Mouse (Mus musculus): ENCODE data around the gene Plxna2.

The Plxna2 gene

GRCm38 (mm10) chr1:194774754-194775153 is 156.7 kb downstream of the Plxna2 start:
- DNase-seq: no peak

DNA sequence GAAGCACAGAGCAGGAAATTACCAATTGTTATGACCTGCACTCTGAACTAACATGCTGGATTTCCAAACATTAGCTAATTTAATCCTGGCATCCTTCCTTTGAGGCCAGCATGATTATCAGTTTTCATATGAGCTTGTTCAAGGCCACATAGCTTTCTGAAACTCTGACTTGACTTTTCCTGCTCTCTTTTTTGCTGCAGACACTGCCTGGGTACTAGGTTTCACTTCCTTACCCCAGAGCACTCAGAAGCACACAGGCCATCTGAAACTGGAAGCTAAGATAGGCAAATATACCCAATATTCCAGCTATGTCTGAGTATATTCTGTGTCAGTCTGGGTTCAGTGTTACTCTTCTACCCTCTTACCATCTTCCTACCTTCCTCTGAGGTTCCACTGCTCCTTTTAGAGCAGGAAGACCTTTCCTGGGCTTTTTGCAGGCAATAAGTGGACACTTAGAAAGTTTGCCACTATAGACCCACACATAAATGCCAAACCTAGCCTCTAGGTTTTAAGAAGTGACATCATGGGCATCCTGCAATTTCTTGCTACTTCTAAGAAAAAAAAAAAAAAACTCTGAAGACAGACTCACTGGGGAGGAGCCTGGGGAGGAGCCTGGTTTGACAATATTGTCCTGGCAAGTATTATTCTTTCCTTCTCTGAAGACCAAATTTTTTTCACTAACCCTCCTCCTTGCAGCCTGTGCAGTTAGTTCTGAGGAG is 157.8 kb downstream of the Plxna2 start:
- no peak for DNase-seq

- DNase-seq: no peak
Measured at GRCm38 (mm10) chr1:194776510-194777244, 158.7 kb downstream of the Plxna2 start.

DNA sequence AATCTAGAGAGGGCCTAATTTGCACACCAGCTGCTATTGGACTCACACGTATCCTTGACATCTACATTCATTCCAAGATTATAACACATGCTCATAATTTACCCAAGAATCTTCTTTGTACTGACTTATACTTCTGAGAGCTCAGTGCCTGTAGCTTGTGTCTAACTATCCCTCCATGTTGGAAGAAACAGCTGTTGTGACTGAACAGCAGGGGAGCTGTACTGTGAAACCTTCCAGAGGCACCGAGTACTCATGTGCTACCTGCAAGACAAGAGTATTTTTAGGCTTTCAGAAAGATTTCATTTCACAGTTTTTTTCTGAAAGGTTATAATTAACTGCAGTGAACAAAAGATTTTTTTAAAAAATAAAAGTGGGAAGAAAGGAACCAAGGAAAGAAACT is 159.6 kb downstream of the Plxna2 start:
- DNase-seq: no peak

DNA sequence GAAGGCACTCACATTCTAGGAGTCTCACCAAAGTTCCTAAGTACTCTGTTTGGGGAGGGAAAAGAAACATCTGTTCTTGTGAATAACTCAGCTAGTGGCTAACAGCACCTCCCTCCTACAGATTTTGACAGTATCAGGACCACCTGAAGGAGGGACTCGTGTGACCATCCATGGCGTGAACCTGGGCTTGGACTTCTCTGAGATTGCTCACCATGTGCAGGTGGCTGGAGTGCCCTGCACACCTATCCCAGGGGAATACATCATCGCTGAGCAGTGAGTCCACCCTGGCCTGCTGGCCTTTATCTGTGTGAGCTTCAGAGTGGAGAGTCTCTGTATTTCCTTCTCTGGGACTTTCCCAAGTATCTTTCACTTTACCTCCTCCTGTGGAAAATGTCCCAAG is 162.4 kb downstream of the Plxna2 start:
- DNase-seq: no peak

DNA sequence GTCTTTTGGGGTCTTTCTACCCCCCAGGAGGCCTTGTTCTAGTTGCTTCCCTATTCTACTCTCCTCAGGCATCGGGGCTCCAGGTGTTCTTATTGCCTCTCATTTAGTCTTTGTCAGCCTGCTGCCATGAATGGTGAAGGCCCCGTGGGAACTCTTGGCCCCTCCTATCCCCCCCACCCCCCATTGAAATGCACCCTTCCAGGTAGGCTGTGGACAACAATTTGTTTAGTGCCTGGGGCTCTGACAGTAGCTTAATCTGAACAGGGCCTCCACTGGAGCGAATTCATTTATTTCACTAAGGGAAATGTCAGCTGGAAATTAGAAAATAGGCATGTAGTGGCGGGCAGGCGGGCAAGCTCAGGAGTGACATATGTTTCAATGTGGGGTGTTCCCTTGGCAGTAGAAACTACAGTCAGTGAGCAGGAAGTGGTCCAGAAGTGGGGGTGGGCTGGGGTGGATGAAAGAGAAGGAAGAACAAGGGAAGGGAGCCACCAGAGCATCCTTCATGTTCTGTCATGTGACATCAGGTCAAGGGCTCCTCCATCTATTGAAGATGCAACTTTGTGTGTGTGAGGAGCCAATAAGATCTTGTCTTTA is 162.9 kb downstream of the Plxna2 start:
- DNase-seq: no peak

DNA sequence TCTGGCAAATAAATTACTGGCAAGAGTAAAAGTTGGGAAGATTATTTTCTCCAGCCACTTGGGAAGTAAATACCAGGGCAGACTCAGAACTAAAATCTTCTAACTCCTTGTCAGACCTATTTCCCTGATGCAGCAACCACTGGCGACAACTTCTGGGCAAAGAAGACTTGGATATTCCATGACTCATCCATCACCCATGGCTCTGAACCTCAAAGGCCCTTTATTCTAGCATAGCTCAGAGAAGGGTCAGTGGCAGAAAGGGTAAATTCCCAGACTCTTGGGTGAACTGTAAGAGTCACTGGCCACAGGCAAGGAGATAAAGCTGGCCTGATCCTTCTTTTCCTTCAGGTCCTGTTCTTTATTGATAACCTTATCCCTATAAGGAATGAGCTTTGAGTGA is 163.5 kb downstream of the Plxna2 start:
- DNase-seq: no peak

DNA sequence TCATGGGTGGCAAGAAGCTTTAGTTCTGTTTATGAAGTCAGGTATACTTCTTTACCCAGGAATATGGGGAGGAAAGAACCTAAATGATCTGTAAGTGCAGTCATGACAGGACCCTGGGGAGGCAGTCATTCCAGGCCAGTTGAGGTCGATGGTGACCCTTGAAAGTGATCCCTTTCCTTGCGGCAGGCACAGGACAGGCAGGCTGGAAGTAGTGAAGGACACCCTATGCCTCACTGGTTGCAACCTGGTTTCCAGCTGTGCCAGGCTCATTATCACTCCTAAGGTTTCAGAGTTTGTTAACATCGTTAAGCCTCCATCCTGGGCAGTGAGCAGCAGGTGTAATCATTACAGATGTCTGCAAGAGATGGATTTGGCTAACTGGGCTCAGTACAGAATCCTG is 164.3 kb downstream of the Plxna2 start:
- no peak for DNase-seq

- DNase-seq: no peak
Measured at GRCm38 (mm10) chr1:194787626-194788025, 169.6 kb downstream of the Plxna2 start.

DNA sequence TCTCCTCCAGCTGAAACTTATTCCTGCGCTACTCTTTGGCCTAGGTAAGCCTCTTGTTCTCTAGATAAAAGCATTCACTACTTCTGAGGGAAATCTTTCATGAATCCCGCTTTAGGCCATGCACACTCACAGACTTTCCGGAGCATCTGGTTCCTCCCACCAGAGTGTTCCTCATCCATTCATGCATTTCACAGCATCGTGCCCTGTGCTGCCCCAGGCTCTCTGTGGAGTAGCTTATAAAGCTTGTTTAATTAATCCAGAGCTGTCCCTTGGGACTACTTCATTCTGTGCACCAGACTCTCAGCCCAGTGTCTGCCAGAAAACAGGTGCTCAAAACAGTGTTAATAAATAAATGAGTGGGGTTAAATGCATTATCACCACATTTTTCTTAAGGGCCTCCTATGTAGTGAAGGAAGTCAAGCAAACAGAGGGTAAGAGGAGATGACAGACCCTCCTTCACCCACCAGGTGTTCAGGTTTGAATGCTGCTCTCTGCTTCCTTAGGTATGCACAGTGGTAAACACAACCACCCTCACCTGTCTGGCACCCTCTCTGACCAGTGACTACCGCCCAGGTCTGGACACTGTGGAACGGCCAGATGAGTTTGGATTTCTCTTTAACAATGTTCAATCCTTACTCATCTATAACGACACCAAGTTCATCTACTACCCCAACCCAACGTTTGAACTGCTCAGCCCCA is 175.4 kb downstream of the Plxna2 start:
- DNase-seq: no peak

- DNase-seq: no peak
Measured at GRCm38 (mm10) chr1:194795316-194795715, 177.3 kb downstream of the Plxna2 start.

- no peak for DNase-seq
Measured at GRCm38 (mm10) chr1:194797843-194798242, 179.8 kb downstream of the Plxna2 start.

DNA sequence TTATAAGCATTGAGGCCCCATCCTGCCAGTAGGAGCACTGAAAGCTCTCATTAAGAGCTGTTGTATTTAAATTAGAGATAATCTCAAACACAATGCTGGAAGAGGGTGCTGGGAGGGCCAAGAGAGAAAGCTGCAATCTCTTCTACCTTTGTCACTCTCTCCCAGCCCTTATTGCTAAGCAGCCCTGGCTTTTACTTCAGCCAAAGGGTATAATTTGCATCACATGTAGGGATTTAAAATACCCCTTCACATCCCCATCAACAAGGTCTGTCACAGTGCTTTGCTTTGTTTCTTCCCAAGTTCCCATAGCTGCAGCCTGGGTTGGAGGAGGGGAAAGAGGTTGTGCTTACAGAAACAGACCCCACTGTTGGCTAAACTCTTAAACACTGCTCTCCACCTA is 180.5 kb downstream of the Plxna2 start:
- no peak for DNase-seq

DNA sequence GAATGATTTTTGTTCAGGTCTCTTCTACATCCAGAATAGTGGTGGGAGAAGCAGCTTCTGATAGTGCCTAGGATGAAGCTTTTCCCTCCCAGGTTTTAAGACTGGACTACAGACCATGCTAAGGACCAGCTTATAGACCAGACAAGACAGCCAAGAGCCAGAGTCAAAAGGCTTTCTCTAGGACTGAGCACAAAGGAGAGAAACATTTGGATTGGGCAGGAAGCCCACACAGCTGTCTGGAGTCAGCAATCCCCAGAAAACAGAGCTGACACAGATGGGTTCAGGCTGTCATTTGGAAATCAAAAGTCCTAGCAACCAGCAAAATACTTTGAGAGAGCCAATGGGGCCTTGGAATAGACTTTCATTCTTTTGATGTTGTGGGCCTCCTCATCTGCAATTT is 190.2 kb downstream of the Plxna2 start:
- DNase-seq: no peak

- DNase-seq: no peak
Measured at GRCm38 (mm10) chr1:194808681-194809080, 190.7 kb downstream of the Plxna2 start.

DNA sequence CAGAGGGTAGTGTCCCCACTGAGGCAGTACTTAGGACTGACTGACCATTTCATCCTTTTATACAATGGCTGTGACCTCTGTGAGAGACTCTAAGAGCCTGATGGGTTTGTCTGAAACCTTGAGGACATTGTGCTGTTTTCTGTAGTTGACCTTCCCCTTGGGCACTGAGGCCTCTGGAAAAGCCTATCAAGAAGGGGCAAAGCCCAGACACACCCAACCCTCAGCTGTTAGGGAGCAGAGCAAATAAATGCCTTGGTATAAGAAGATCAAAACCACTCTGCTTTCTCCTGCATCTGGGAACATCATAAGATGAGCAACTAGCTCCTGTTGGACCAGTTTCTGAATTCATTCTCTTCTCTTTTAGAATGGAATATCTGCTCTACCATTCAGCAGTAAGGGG is 191.6 kb downstream of the Plxna2 start:
- DNase-seq: no peak

GRCm38 (mm10) chr1:194814187-194814586 is 196.2 kb downstream of the Plxna2 start:
- no peak for DNase-seq

- DNase-seq: no peak
Measured at GRCm38 (mm10) chr1:194815547-194815946, 197.5 kb downstream of the Plxna2 start.

GRCm38 (mm10) chr1:194816913-194817312 is 198.9 kb downstream of the Plxna2 start:
- peak; percentile 22 to 23 for DNase-seq

DNA sequence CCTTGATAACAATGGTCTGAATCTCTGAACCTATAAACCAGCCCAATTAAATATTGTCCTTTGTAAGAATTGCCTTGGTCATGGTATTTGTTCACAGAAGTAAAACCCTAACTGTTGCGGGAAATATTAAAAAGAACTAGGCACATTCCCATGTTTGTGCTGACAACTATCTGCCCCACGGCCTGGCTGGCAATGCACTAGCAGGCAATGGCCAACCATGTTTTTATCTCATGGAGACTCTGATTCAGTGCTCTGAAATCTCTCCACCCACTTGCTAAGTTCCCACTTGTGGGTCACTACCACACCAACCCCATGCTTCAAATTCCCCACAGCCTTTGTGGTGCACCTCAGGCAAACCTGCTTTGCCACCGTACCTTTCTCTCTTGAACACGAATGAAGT is 202.9 kb downstream of the Plxna2 start:
- no peak for DNase-seq

DNA sequence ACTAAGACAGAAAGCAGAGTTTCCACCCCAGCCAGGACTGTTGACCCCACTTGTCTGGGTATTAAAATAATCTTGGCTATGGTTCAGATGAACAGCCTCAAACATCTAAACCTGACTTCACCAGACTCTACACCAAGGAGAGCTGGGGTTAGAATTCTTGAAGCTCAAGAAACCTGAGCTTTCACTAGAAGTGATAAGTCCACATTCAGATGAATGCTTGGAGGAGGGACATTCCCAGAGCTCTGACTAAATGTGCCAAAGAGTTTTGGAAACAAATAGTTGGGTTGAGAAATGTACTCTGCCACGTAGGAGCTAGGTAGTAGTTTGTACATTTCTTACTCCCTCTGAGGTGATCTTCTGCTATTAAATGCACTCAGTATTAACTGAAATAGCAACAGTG is 203.7 kb downstream of the Plxna2 start:
- DNase-seq: no peak

DNA sequence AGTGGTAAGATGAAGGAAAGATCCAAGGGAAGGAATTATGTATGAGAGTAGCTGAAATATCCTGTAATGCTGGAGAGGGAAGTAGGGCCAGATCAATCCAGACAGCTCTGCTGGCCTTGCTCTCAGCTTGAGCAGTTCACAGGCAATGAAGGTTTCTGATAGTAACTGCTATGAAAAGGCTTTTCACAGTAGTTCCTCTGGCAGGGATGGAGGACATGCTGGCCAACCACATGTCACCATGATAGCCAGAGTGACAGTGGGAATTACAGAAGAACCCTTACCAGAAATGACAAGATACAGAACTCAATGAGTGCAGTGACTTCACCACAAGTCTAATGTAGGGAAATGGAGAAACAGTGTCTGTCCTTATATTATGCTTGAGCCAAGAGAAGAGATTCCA is 210.3 kb downstream of the Plxna2 start:
- no peak for DNase-seq

GRCm38 (mm10) chr1:194835238-194835637 is 217.2 kb downstream of the Plxna2 start:
- DNase-seq: no peak

- no peak for DNase-seq
Measured at GRCm38 (mm10) chr1:194836182-194836581, 218.2 kb downstream of the Plxna2 start.
